Mouse (Mus musculus) cerebellum, postnatal 4 days (tissue): ENCODE data around the gene Ttc8.
A peak's percentile ranks its signal among the peaks of the same experiment; 100 is the strongest.

Source experiments
- DNase-seq, 2 experiments: peaks; one replicate each; pipeline ENCODE4 v3.0.0; 2022; ENCODE audit warnings: low spot score in 2 of 2, mixed read lengths in 1 of 2

Gene Ttc8

DNA sequence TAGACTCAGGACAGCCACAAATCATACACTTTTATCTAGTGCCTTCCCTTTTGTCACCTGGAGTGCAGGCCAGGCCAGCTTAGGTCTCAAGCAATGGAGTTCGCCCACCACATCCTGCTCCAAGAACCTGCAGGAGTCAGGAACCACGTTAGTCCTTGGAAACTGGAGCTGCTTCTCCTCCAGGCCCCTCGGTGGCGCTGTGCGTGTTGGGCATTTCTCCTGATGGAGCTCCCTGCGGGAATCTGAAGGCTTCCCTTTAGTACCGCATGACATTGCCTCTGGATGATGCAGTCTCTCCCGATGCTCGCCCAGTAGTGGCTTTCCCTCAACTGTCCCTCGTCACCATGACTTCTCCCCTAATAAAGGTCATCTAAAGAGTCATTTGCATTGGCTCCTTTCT is 53.1 kb downstream of the Ttc8 start:
- DNase-seq, result no peak

DNA sequence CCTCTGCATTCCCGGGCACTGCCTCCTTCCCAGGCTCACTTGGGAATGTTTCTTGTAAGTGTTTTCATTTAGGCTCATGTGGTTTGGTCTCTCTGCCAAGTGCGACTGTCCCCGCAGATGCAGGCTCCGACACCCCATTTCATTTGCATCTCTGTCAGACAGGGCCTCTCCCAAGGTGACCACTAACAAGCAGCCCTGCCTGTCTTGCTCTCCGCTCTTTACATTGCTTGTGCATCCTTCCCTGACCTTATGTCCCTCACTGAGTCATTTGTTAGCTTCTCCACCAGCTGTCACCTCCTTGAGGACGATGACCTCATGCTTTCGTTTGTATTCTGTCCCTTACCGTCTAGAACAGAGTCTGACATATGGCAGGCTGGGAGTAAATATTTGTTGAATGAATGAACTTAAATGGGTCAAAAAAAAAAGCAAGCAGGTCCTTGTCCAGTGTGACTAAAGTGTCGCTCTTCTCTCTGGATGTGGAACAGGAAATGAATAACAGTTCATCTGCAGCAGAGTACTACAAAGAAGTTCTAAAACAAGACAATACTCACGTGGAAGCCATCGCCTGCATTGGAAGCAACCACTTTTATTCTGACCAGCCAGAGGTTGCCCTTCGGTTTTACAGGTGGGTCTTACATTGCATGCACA is 53.9 kb downstream of the Ttc8 start:
- no peak for DNase-seq

DNA sequence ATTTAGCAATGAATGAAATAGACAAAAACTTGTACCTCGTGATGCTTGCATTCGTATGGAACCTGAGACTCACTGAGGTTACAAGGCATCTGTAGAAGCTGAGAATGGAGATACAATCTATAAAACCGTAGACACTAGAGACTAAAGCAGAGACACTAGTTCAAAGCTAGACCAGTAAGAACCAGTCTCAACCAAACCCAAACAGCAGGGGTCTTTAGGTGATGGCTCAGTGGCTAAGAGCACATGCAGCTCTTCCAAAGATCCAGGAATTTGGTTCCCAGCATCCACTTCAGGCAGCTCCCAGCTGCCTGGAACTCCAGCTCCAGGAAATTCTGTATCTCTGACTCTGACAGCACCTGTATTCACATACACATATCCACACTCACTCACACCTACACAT is 60.7 kb downstream of the Ttc8 start:
- no peak for DNase-seq

DNA sequence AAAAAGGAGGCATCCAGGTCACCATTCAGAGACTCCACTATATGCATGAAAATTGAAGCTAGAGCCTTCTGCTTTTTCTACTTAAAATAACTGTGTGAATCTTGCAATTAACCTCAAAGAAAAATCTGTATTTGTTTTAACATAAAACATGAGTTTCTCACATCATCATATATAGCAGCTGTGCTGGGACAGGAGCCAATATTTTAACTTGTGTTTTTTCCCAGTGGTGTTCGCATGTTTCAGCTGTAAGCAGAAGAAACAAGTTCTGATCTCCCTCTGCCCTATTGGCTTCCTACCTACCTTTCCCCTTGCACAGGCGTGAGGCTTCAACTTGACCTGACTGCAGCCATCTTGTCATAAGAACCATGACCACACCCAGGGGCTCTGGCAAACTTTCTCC is 64.4 kb downstream of the Ttc8 start:
- DNase-seq, result no peak

DNA sequence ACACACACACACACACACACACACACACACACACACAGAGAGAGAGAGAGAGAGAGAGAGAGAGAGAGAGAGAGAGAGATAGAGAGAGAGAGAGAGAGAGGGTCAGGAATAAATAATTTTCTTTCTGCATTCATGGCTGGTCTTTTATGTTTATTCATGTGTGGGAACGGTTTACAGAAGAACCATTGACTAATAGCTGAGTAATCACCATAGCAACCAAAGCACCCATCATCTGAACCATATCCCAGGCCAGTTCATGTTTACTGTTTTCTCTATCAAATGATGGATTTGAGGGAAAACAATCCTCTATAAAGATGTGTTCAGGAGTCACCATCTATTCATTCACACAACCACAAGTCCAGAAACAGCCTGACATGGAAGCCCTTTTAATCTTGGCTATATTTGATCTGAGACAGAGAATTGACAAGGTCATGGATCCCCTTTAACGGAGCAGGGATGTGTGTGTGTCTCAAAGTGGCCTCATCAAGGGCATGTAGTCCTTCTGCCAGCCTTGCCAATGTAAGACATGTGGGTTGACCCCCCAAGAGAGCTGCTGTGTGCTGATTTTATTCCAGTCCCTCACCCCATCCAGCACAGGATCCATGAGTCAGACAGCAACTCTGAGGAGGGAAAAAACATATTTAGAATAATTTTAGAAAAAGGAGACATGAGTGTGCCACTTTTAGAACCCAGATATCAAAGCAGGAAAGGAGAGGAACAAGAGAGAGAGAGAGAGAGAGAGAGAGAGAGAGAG is 70.9 kb downstream of the Ttc8 start:
- no peak for DNase-seq

DNA sequence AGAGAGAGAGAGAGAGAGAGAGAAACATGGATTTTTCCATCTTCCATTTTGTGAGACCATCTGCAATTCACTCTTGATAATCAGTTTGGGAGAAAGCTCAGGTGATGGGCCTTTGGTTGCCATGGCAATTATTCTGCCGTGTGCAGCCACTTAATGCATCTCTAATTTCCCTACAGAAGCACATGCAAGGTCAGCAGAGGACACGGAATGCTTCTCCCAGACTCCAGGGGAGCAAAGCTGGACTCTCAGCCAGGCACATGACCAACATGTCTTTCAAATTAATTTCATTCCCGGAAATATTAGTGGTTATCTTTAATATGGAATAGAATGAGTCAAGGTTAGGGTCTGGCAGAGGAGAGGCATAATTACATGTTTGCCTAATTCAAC is 71.4 kb downstream of the Ttc8 start:
- no peak for DNase-seq

DNA sequence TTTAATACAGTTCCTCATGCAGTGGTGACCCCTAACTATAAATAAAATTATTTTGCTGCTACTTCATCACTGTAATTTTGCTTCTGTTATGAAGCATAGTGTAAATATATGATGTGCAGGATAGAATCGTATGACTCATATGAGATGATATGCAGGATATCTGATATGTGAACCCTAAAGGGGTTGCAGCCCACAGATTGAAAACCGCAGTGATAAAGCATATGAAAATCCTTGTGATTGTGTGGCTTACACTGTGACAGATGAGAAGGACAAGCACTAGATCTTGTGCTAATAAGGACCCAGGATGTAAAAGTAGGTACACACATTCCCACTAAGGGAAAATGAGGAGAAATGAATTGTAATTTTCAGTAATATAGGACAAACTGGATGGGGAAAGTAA is 73.4 kb downstream of the Ttc8 start:
- no peak for DNase-seq

DNA sequence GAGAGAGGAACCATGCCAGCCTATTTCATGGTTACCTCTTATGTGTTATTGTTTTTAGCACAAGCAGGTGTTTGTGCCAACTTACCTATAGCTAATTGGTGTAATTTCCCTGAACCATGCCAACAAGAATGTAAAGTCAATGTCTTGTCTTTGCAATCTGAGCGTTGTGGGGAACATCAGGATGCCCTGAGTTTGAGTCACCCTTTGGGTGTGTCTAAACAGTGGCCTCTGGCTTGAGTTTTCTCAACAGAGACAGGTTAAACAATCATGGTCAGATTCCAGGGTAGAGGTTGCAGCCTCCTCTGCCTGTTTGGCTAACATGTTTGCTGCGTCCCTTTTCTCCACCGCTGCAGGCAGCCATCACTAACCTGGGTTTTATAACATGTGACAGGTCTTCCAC is 74.0 kb downstream of the Ttc8 start:
- DNase-seq, result no peak

DNA sequence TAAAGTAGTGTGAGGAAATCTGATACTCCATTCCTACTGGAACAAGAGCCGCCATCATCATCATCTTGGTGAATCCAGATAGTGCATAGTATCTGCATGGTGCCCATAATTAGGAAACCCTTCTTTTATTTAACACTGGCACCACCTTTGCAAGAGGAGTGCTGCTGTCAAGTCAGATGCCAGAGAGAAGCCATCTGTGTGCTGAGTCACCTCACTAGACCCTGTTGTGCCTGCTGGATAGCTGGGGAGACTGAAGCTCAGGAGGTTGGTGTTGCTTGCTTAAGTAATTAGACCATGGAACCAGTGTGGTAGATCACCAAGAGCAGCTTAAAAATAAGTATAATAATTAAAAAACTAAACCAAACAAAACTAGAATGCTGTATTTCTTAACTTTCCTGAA is 75.5 kb downstream of the Ttc8 start:
- DNase-seq, result no peak

DNA sequence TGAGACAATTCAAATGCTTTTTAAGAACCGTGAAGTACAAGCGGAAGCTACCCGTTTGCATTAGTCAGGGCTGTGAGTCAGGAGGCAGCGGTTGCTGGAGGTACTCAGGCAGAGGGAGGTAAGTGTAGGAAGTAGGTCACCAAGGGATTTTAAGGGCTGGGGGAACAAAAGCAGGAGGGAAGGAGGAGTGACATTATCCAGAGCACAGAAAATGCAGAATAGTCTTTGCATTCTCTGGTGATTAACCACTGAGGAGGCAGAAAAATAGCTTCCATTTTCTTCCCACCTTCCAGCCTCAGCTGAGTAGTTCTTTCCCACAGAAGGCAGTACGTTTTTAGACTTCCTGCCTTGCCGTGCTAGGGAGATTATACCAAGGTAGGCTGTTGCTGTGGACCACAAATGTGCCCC is 76.2 kb downstream of the Ttc8 start:
- DNase-seq, result no peak

DNA sequence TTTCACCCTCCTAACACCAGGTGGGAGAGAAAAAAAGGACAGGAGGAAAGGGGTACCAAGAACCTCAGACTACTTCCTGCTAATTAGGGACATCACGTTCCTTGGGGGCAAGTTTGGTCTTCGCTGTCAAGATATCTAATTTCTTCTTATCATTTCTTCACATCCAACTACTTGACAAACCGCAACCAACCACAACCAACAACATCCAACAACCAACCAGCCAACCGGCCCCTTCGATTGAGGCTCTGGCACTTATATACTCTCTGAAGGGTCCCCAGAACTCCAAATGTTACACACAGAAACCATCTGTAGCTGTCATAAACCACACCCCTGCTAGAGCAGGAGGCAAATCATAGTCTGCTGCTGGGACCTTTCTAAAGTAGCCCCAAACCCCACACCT is 76.7 kb downstream of the Ttc8 start:
- no peak for DNase-seq

DNA sequence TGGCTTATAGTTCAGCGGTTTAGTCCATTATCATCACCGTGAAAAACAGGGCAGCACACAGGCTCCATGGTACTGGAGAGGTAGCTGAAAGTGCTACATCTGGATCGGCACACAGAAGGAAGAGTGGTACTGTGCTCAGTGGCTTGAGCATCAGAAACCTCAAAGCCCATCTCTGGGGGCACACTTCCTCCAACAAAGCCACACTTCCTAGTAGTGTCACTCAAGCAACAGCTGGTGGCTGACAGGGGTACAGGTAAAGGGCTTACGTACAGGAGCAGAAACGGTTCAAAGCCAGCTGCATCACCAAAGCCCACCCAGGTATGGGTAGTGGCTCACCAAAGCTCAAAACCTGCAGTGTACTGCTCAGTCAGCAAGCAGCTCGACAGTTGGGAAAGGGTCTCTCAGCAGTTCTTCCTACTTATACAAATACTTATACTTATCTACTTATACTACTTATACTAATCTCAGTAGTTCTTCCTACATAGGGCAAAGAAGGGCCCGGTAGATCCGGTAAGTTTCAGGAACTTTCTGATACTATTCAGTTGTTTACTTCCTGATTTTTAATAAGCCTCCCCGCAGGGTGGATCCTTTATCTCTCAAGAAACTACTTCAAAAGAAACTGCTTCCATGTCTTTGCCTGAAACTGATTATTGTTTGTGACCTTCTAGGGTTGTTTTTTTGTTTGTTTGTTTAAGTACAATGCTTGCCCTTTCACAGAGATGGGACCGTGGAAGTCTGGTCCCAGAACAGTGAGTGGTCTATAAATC is 78.5 kb downstream of the Ttc8 start:
- no peak for DNase-seq

DNA sequence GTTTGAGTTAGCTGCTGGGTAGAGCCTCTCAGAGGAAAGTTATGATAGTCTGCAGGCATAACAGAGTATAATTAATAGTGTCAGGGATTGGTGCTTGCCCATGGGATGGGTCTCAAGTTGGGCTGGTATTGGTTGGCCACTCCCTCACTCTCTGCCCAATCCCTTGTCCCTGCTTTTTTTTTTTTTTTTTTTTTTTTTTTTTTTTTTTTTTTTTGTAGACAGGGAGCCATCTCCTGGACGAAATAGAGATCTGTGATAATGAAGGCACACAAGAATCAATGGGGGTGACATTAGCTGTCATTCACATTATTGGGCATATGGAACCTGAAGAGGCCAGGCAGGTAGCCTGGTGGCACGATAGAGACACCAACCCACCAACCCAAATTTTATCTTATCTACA is 79.9 kb downstream of the Ttc8 start:
- DNase-seq, result no peak

DNA sequence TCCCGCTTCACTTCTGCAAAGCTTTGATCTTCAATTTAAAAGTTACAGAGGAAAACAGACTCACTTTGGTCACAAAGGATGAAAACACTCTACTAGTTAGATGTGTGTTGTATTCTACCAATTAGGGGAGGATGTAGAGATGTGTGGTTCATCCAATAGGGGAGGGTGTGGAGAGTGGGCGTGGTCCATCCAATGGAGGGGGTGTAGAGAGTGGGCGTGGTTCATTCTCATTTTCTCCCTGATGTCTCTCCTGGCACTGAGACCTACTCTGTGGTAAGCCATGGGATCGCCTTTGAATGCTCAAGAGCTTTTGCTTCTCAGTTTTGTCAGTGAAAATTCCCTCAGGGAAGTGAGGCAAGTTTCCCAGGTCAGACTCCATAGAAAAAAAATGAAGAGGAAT is 82.7 kb downstream of the Ttc8 start:
- DNase-seq, result no peak

DNA sequence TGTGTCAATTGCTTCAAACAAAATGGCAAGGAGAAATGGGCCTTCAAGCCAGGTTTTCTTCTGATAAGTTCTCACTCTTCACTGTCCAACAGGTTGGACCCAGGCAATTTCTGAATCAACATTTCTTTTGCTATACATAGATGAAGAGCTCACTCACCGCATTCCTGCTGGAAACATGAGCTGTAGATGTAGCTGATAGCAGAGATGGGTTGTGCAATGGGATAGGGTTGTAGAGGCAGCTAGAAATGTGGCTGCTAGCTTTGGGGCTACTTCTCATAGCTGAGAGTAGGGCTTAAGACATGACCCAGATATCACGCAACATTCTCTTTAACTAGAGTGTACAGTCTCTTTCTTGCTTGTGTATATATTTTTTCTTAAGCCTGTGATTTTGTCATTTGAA is 84.4 kb downstream of the Ttc8 start:
- DNase-seq, result no peak

DNA sequence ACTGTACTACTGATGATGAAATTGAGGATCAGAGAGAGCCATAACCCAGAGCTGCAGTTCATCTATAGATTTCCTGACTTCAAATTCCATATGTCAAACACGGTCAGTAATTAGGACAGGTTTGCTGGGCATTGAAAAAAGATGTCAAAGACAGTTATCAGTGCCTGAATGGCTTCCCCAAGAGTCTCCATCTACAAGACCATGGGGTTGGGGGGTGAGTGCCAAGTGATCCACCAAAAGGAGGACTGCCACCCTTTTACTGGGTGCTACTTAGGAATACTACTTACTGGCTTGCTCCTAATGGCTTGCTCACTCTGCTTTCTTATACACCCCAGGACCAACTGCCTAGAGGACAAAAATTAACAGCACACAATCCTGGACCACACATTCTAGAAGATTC is 88.4 kb downstream of the Ttc8 start:
- no peak for DNase-seq

DNA sequence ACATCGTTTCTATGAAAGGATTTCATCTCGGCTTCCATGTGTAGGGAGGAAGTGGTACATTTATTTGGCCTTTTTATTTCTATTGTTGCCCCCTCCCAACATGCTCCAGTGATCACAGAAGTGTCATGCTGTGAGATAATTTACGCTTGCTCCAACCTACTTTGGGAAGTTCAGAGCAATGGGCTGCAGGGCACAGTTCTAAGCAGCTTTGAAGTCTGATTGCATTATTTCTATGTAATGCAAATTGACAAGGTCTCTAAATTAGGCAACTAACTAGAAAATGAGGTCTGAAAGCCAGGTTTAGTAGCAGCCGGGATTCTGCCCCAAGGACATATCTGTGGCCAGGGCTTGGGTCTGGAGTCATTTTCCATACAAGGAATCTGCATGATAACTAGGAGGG is 89.1 kb downstream of the Ttc8 start:
- DNase-seq, result no peak

DNA sequence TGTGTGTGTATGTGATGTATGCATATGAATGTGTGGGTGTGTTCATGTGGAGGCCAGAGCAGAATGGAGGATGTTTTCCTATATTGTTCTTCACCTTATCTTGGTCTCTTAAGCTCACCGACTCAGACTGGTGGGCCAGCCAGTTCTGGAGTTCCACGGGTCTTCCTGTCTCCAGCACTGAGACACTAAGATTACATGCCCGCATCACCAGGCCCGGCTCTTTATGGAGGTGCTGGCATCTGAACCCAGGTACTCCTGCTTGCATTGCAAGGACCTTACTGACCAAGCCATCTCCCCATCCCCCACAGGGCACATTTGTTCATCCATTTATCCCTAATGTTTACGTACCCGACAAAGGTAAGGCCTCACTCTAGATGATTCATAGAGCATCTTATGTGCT is 89.7 kb downstream of the Ttc8 start:
- DNase-seq, result no peak

DNA sequence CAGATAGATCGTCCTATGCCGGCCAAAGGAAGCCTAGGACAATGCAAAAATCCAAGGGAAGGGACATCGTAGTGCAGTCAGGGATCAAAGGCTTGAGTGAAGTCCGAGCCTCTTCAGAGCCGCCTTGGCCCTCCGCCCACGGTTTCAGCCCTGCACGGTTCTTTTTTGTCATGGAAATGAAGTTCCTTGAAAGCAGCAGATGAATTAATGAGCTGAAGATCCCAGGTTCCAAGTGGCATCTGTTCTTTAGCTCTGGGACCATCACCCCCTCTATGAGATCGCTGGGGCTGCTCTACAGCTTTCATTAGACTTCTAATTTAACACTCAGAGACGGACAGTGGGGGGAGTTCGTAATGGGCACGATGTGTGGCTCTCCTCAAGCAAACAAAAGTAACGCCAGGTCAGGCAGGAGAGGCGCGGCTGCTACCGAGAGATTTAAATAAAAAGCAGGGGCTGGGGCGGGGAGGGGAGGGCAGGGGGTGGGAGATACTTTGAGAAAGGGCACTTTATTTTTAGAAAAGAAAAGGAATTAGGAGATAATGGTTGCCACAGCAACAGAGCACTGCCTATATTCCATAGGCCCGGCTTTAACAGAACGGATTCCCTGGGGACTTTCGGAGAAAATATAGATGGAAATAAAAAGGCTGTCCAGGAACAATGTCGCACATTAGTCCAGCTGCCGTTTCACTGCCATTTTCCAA is 90.9 kb downstream of the Ttc8 start:
- peak in 1 of 2 experiments; percentile 63 for DNase-seq

DNA sequence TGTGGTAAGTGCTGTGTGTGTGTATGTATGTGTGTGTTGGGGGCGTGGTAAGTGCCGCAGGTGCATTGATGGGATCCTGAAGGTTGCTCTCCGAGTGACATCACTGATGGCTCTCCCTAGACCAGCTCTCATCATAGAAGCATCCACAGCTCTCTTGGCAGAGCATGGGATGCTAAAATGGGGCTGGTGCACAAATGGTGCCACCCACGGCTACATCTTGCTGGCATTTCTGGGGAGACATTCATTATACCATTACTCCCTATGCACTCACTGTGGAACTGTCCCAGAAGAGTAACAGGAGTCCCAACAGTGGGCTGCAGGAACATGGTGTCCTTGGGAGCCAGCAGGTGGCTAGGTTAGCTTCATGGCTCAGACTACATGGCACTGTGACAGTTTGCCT is 95.5 kb downstream of the Ttc8 start:
- no peak for DNase-seq

DNA sequence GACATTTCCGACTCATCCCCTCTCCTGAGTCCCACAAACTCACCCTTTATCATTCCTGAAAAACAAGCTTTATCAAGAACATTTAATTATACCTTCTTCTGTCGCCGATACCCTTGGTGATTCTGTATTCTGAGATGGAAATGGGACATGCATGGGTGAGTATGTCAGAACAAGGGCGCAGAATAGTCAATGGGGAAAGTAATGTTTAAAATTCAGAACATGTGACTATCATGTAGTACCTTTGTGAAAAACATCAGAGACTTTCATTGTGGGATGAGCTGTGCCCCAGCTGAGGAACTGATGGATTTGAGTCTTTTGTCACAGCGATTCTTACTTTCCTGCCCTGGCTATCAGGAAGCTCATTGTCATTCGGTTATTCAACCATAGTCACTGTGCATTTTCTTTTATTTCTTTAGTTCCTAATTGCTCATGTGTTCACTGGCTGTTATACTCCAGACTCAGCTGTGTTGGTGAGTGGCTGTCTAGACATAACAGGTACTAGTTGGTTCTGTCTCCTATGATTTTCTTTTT is 104.1 kb downstream of the Ttc8 start:
- DNase-seq, result no peak

DNA sequence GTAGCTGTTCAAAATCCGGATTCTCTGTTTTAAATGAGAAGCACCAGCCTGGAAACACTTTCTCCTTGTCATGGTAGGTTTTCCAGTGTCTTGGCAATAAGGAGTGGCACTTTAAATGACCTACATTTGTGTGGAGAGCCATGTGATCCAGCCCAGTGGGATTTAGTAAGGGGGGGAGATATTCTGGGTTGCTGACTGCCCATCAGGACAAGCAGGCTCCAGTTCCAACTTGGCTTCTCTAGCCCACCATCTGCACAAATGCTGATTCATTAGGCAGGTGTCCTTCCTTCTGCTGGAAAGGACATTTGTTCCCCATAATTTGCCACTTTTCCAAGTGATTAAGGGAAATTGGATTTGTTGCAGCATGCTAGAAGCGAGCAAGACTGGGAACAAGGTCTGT is 105.9 kb downstream of the Ttc8 start:
- DNase-seq, result peak in 1 of 2 experiments; percentile 42
